Mouse (Mus musculus) thymus, postnatal 10 days (tissue): ENCODE results near the gene Prrc2a.

Source experiments
- DNase-seq, 2 experiments: peaks; one replicate each; pipeline ENCODE4 v3.0.0; 2021; ENCODE audit warnings: low spot score in 2 of 2

Gene Prrc2a

GRCm38 (mm10) chr17:35162730-35163129, 2.0 kb downstream of the Prrc2a start:
- no peak for DNase-seq

GRCm38 (mm10) chr17:35162121-35162520, 2.6 kb downstream of the Prrc2a start:
- DNase-seq, result no peak

GRCm38 (mm10) chr17:35161421-35161820, 3.3 kb downstream of the Prrc2a start:
- no peak for DNase-seq

- no peak for DNase-seq
These were observed 5.1 kb downstream of the Prrc2a start for GRCm38 (mm10) chr17:35159638-35160037.

- DNase-seq, result no peak
These were observed 5.7 kb downstream of the Prrc2a start for GRCm38 (mm10) chr17:35158850-35159593.

- no peak for DNase-seq
These were observed 7.0 kb downstream of the Prrc2a start for GRCm38 (mm10) chr17:35157661-35158175.

GRCm38 (mm10) chr17:35157254-35157653, 7.4 kb downstream of the Prrc2a start:
- DNase-seq, result no peak

- no peak for DNase-seq
These were observed 8.1 kb downstream of the Prrc2a start for GRCm38 (mm10) chr17:35156461-35157200.

GRCm38 (mm10) chr17:35155451-35155850, 9.2 kb downstream of the Prrc2a start:
- DNase-seq, result no peak

- DNase-seq, result no peak
These were observed 10.1 kb downstream of the Prrc2a start for GRCm38 (mm10) chr17:35154616-35155015.

- DNase-seq, result no peak
These were observed 10.8 kb downstream of the Prrc2a start for GRCm38 (mm10) chr17:35153931-35154330.

- no peak for DNase-seq
These were observed 11.6 kb downstream of the Prrc2a start for GRCm38 (mm10) chr17:35153077-35153476.

GRCm38 (mm10) chr17:35152121-35152520, 12.6 kb downstream of the Prrc2a start:
- DNase-seq, result no peak

- no peak for DNase-seq
These were observed 16.6 kb downstream of the Prrc2a start for GRCm38 (mm10) chr17:35147922-35148639.

- no peak for DNase-seq
These were observed 17.3 kb downstream of the Prrc2a start for GRCm38 (mm10) chr17:35147348-35147747.

- DNase-seq, result no peak
These were observed 18.6 kb downstream of the Prrc2a start for GRCm38 (mm10) chr17:35146139-35146538.

- no peak for DNase-seq
These were observed 22.7 kb downstream of the Prrc2a start for GRCm38 (mm10) chr17:35141971-35142370.

GRCm38 (mm10) chr17:35140490-35140996, 24.2 kb downstream of the Prrc2a start:
- no peak for DNase-seq

- no peak for DNase-seq
These were observed 25.4 kb downstream of the Prrc2a start for GRCm38 (mm10) chr17:35139269-35139668.

GRCm38 (mm10) chr17:35135591-35136320, 28.9 kb downstream of the Prrc2a start:
- DNase-seq, result no peak
